Mouse (Mus musculus) neural tube, embryonic 14.5 days (tissue): ENCODE data around the gene Limd1. TPM values are rescaled to one million over a fixed set of nuclear protein-coding genes. Genes with fewer than 3 reads are reported as not detected.

Experiments
- polyA plus RNA-seq: library from polyadenylated mRNA; unstranded; fragments of >200 nt; fragmentation: Nextera tagmentation; extraction: Ambion mirVana; gene quantifications from 2 replicates; pipeline ENCODE4 v1.2.1, GENCODE M21; 2014

Limd1 gene
- polyA plus RNA-seq, 1 experiment from 2014 or later: 9.7 TPM

Other genes with a start within 250 kb of the Limd1 start
- 30.4 and 37.2 TPM in 2 replicates for gene Tmem158, start 217.9 kb upstream of the Limd1 start, polyA plus RNA-seq
- 1,192 and 1,233 TPM in 2 replicates for gene Lars2, start 111.8 kb upstream of the Limd1 start, polyA plus RNA-seq
- gene Sacm1l, start 51.1 kb downstream of the Limd1 start, polyA plus RNA-seq: 56.2 and 62.8 TPM in 2 replicates
- 0.46 and 0.52 TPM in 2 replicates for gene Slc6a20b, start 153.9 kb downstream of the Limd1 start, polyA plus RNA-seq
- gene Ccr9, start 199.7 kb downstream of the Limd1 start, polyA plus RNA-seq: 0.04 and 0.26 TPM in 2 replicates
- 1.3 and 4.8 TPM in 2 replicates for gene Slc6a20a, start 200.2 kb downstream of the Limd1 start, polyA plus RNA-seq
- 51.4 and 62.8 TPM in 2 replicates for gene Lztfl1, start 239.0 kb downstream of the Limd1 start, polyA plus RNA-seq